Mouse (Mus musculus): Measurements from ENCODE around the gene Hist1h4h.
A peak's percentile ranks its signal among the peaks of the same experiment; 100 is the strongest.

- no peak for TF ChIP-seq CTCF (IDR thresholded peaks at IDR 0.05; ENCODE audit: low read depth, low read length)
- peak; percentile 99 for TF ChIP-seq POLR2A (IDR thresholded peaks at IDR 0.05; ENCODE audit: insufficient read depth, low read length)
- TF ChIP-seq EP300 (IDR thresholded peaks at IDR 0.05; ENCODE audit: insufficient read depth, low read depth, low read length): no peak
Observed at GRCm38 (mm10) chr13:23554925-23555838, 24.3 kb downstream of the Hist1h4h start.
